Comparison of ENCODE assay signal across 7 mouse cellular contexts in genomic region chr2:73066307-73067167, GRCm38 (mm10).
DNase-seq lines count a peak whose midpoint lies in the region; ATAC-seq and TF ChIP-seq lines count a peak whose summit lies in the region.

No protein-coding gene starts in this region.

- WGBS in heart, embryonic 14.5 days = 24% methylated on average over 20 of the region's 20 CpGs
- WGBS in limb, embryonic 10.5 days = 15% methylated on average over 20 of the region's 20 CpGs
- 24% methylated on average over 20 of the region's 20 CpGs for WGBS in stomach, embryonic 14.5 days

- H3K4me3 ChIP-seq in ES-E14 (ENCODE audit: insufficient read depth in 1 of 2, low read depth in 1 of 2, low read length in 2 of 2, poor library complexity in 1 of 2, severe bottlenecking in 1 of 2) = no peak overlapping the region
- H3K4me3 ChIP-seq in heart, embryonic 14.5 days (ENCODE audit: control insufficient read depth in 1 of 2, insufficient read depth in 1 of 2, low read depth in 1 of 2, low read length in 2 of 2) = no peak overlapping the region
- H3K4me3 ChIP-seq in limb, embryonic 10.5 days = peak overlapping the region; percentile 30
- no peak overlapping the region for H3K4me3 ChIP-seq in stomach, embryonic 14.5 days (ENCODE audit: low read depth, low read length)

- H3K9me3 ChIP-seq in ES-E14 (ENCODE audit: control insufficient read depth, insufficient read depth, low read depth, low read length) = no peaks in the 10 kb centered on the region
- H3K9me3 ChIP-seq in heart, embryonic 14.5 days (ENCODE audit: control insufficient read depth, low read length) = no peaks in the 10 kb centered on the region
- H3K9me3 ChIP-seq in limb, embryonic 10.5 days (replicated peaks) = no peaks in the 10 kb centered on the region
- H3K9me3 ChIP-seq in stomach, embryonic 14.5 days (ENCODE audit: control insufficient read depth, low read depth, low read length) = no peaks in the 10 kb centered on the region

- peak; percentile 70 for ATAC-seq in heart, embryonic 14.5 days (ENCODE audit: insufficient number of reproducible peaks, insufficient read depth, low FRiP score, low read depth)
- no peak; the same call in 1 of the 2 replicates for ATAC-seq in stomach, embryonic 14.5 days (ENCODE audit: insufficient number of reproducible peaks, insufficient read depth, low FRiP score, low read depth)
- no peak for ATAC-seq in monocyte, adult 5-6 weeks (replicated peaks; ENCODE audit: insufficient number of reproducible peaks, low FRiP score, low TSS enrichment, poor library complexity, severe bottlenecking)

- H3K27me3 ChIP-seq in heart, embryonic 14.5 days (ENCODE audit: control insufficient read depth, insufficient read depth, low read length) = no peaks in the 10 kb centered on the region; the same call in 1 of the 2 replicates
- H3K27me3 ChIP-seq in limb, embryonic 10.5 days (ENCODE audit: low read depth, poor library complexity, severe bottlenecking) = peaks cover 10% of the 10 kb centered on the region; the same call in 1 of the 2 replicates
- H3K27me3 ChIP-seq in stomach, embryonic 14.5 days (ENCODE audit: control insufficient read depth, insufficient read depth, low read length) = no peaks in the 10 kb centered on the region

- DNase-seq in ES-E14 (ENCODE audit: low read depth, low spot score) (no peak), NIH3T3 (ENCODE audit: low read depth) (peak; percentile 27)
- DNase-seq in limb, embryonic 10.5 days (ENCODE audit: low spot score) = peak; percentile 57
- no peak for DNase-seq in retina, embryonic 14.5 days (ENCODE audit: low spot score)

- H3K4me1 ChIP-seq in ES-E14 (ENCODE audit: control insufficient read depth in 2 of 2, insufficient read depth in 2 of 2, low read length in 2 of 2, poor library complexity in 1 of 2) = peaks cover 0 to 7% of the 10 kb centered on the region in 2 experiments; a peak in 2 of 4 replicates
- peaks cover 8 to 9% of the 10 kb centered on the region in 2 experiments; a peak in 3 of 4 replicates for H3K4me1 ChIP-seq in heart, embryonic 14.5 days (ENCODE audit: control insufficient read depth in 2 of 2, insufficient read depth in 2 of 2, low read length in 2 of 2)
- peaks cover 12% of the 10 kb centered on the region for H3K4me1 ChIP-seq in limb, embryonic 10.5 days
- no peaks in the 10 kb centered on the region for H3K4me1 ChIP-seq in stomach, embryonic 14.5 days (ENCODE audit: control insufficient read depth, insufficient read depth, low read length)

- H3K36me3 ChIP-seq in ES-E14 (ENCODE audit: control insufficient read depth, insufficient read depth, low read length, poor library complexity, severe bottlenecking) = no peaks in the 10 kb centered on the region
- H3K36me3 ChIP-seq in heart, embryonic 14.5 days (ENCODE audit: control insufficient read depth, insufficient read depth, low read length) = no peaks in the 10 kb centered on the region
- no peaks in the 10 kb centered on the region for H3K36me3 ChIP-seq in limb, embryonic 10.5 days
- no peaks in the 10 kb centered on the region for H3K36me3 ChIP-seq in stomach, embryonic 14.5 days (ENCODE audit: control insufficient read depth, insufficient read depth, low read length)

- H3K9ac ChIP-seq in ES-E14 (ENCODE audit: insufficient read depth, low read depth, low read length, poor library complexity, severe bottlenecking) = no peak overlapping the region
- no peak overlapping the region for H3K9ac ChIP-seq in heart, embryonic 14.5 days (ENCODE audit: low read length)
- no peak overlapping the region for H3K9ac ChIP-seq in stomach, embryonic 14.5 days (replicated peaks; ENCODE audit: low read depth, low read length)

- H3K4me2 ChIP-seq in heart, embryonic 14.5 days (ENCODE audit: low read length) = peak overlapping the region; percentile 24
- H3K4me2 ChIP-seq in stomach, embryonic 14.5 days (replicated peaks; ENCODE audit: low read depth, low read length) = peak overlapping the region; percentile 21; the same call in 1 of the 2 replicates

- in situ Hi-C loops in ES-E14 (cut with MboI; ENCODE audit: low sequenced_read_pairs in 2 of 2, unreplicated experiment in 2 of 2) = loop anchor here in 1 of 2 experiments (10.0 kb wide), 1 partner anchor 218 kb away; no protein-coding TSS in a partner anchor

- no peak overlapping the region for H3K27ac ChIP-seq in ES-E14 (ENCODE audit: insufficient read depth, low read depth, low read length, poor library complexity, severe bottlenecking)
- peak overlapping the region; percentile 13 to 31; a peak in 1 of 4 replicates for H3K27ac ChIP-seq in heart, embryonic 14.5 days (replicated peaks in 1 of 2; ENCODE audit: control insufficient read depth in 1 of 2, insufficient read depth in 1 of 2, low read depth in 2 of 2, low read length in 2 of 2)
- peak overlapping the region; percentile 62 for H3K27ac ChIP-seq in limb, embryonic 10.5 days
- no peak overlapping the region for H3K27ac ChIP-seq in stomach, embryonic 14.5 days (ENCODE audit: low read length)

TF ChIP-seq in ES-E14, 5 proteins besides CTCF, POLR2A, EP300 and RAD21:
- TF ChIP-seq CHD2 (IDR thresholded peaks at IDR 0.05; ENCODE audit: low read depth, low read length) (no peak), MAFK (IDR thresholded peaks at IDR 0.05; ENCODE audit: insufficient read depth, low read depth, low read length) (no peak), ZNF384 (IDR thresholded peaks at IDR 0.05; ENCODE audit: low read depth, low read length) (peak; percentile 45; the same call in 1 of the 2 replicates), HCFC1 (IDR thresholded peaks at IDR 0.05; ENCODE audit: borderline replicate concordance, insufficient read depth, low read length) (no peak), ZC3H11A (IDR thresholded peaks at IDR 0.05; ENCODE audit: borderline replicate concordance, low read depth, low read length) (no peak)

Comparison
In these comparisons a context has a peak if more than half of its experiments do, and no peak if none do; other contexts are left out.
1. DNase-seq: peak in NIH3T3 (single experiment) and limb, embryonic 10.5 days (single experiment); none in ES-E14 (single experiment) and retina, embryonic 14.5 days (single experiment).
2. H3K27ac ChIP-seq: peak in heart, embryonic 14.5 days (2 of 2) and limb, embryonic 10.5 days (single experiment); none in ES-E14 (single experiment) and stomach, embryonic 14.5 days (single experiment).